Mouse (Mus musculus) embryonic facial prominence, embryonic 14.5 days (tissue): ENCODE data around the gene Col23a1. TPM values are rescaled to one million over a fixed set of nuclear protein-coding genes. Genes with fewer than 3 reads are reported as not detected.

Source experiments
- ATAC-seq: fragments of 200-750 bp; cut with Nextera tagmentation; 2 replicates; pipeline ENCODE4 v1.8.0; 2017; ENCODE audit warnings: low read depth, moderate number of reproducible peaks, moderate TSS enrichment
- DNase-seq: peaks from one replicate; pipeline ENCODE4 v3.0.0-alpha.2; 2015; ENCODE audit warnings: low spot score
- H3K27ac ChIP-seq: fragments of 300-500 bp; sonication (generic); replicated peaks from 2 replicates; pipeline ENCODE4 v1.5.1; 2014; ENCODE audit warnings: low read depth, mild to moderate bottlenecking, low read length, moderate library complexity
- H3K27me3 ChIP-seq: fragments of 300-500 bp; sonication (generic); replicated peaks from 2 replicates; pipeline ENCODE4 v1.6.1; 2014; ENCODE audit warnings: low read length; ENCODE audit not compliant: control insufficient read depth, insufficient read depth
- H3K36me3 ChIP-seq: fragments of 300-500 bp; sonication (generic); 2 replicates; pipeline ENCODE4 v1.6.1; 2014; ENCODE audit warnings: low read length, mixed read lengths; ENCODE audit not compliant: control insufficient read depth, insufficient read depth
- H3K4me1 ChIP-seq: fragments of 300-500 bp; sonication (generic); 2 replicates; pipeline ENCODE4 v1.6.1; 2014; ENCODE audit warnings: antibody characterized with exemption, low read length; ENCODE audit not compliant: control insufficient read depth, insufficient read depth
- H3K4me2 ChIP-seq: fragments of 300-500 bp; sonication (generic); 2 replicates; pipeline ENCODE4 v1.6.1; 2014; ENCODE audit warnings: low read depth, mild to moderate bottlenecking, low read length, moderate library complexity, mixed read lengths
- H3K4me3 ChIP-seq: fragments of 300-500 bp; sonication (generic); 2 replicates; pipeline ENCODE4 v1.5.1; 2014; ENCODE audit warnings: low read depth, mild to moderate bottlenecking, low read length
- H3K9ac ChIP-seq: fragments of 300-500 bp; sonication (generic); 2 replicates; pipeline ENCODE4 v1.6.1; 2014; ENCODE audit warnings: low read depth, mild to moderate bottlenecking, low read length, moderate library complexity, mixed read lengths
- H3K9me3 ChIP-seq: fragments of 300-500 bp; sonication (generic); 2 replicates; pipeline ENCODE4 v1.6.1; 2016; ENCODE audit warnings: low read length; ENCODE audit not compliant: control insufficient read depth
- WGBS: fragments of 180-500 bp; shearing (Covaris S2); extraction: QIAGEN DNeasy Blood & Tissue Kit; methylation state at CpG from one replicate; pipeline ENCODE4 v1.1.7; 2014; 5-methylcytosine and 5-hydroxymethylcytosine counted together
- polyA plus RNA-seq: library from polyadenylated mRNA; unstranded; fragments of >200 nt; fragmentation: Nextera tagmentation; extraction: Ambion mirVana; gene quantifications from 2 replicates; pipeline ENCODE4 v1.2.1, GENCODE M21; 2014

Col23a1 gene
- polyA plus RNA-seq, 1 experiment from 2014 or later: 20.2 TPM

DNA sequence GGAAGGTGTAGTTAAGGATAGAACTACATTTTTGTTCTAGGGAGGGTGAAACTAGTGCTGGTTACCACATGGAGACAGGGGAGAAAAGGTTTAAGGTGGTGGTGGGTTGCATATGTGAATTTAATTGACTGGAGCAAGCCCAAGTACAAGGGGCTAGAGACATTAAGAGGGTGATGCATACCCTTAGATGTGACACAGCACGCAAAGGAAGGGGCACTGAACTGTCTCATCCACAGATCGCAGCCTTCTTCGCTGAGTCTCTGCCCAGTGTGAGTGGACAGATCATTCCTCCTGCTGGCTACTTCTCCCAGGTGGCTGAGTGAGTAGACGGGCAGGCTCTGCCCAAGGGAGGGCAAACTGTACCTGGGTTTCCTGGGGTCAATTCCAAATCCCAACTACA, 303.6 kb downstream of the Col23a1 start:
- no peaks in the 10 kb centered on the region for H3K4me1 ChIP-seq
- no peak overlapping the region for H3K27ac ChIP-seq
- H3K9ac ChIP-seq: no peak overlapping the region
- 92% methylated on average over 4 of the region's 4 CpGs for WGBS
- no peaks in the 10 kb centered on the region for H3K27me3 ChIP-seq
- DNase-seq (no peak), ATAC-seq (no peak)
- no peak overlapping the region for H3K4me2 ChIP-seq
- peaks cover 98% of the 10 kb centered on the region for H3K36me3 ChIP-seq
- no peaks in the 10 kb centered on the region for H3K9me3 ChIP-seq
- no peak overlapping the region for H3K4me3 ChIP-seq

GRCm38 (mm10) chr11:51593849-51594248, 304.1 kb downstream of the Col23a1 start:
- H3K36me3 ChIP-seq: peaks cover 98% of the 10 kb centered on the region
- DNase-seq (no peak), ATAC-seq (no peak)
- 91% methylated on average over 6 of the region's 6 CpGs for WGBS
- H3K27me3 ChIP-seq: no peaks in the 10 kb centered on the region
- no peak overlapping the region for H3K4me3 ChIP-seq
- no peak overlapping the region for H3K9ac ChIP-seq
- no peaks in the 10 kb centered on the region for H3K9me3 ChIP-seq
- H3K4me1 ChIP-seq: no peaks in the 10 kb centered on the region
- H3K4me2 ChIP-seq: no peak overlapping the region
- H3K27ac ChIP-seq: no peak overlapping the region

GRCm38 (mm10) chr11:51594715-51595350, 305.1 kb downstream of the Col23a1 start:
- no peak overlapping the region for H3K27ac ChIP-seq
- 75% methylated on average over 3 of the region's 3 CpGs for WGBS
- no peak overlapping the region for H3K4me2 ChIP-seq
- H3K4me1 ChIP-seq: no peaks in the 10 kb centered on the region
- H3K9me3 ChIP-seq: no peaks in the 10 kb centered on the region
- DNase-seq (no peak), ATAC-seq (no peak)
- peaks cover 98% of the 10 kb centered on the region for H3K36me3 ChIP-seq
- H3K9ac ChIP-seq: no peak overlapping the region
- H3K4me3 ChIP-seq: no peak overlapping the region
- no peaks in the 10 kb centered on the region for H3K27me3 ChIP-seq

- H3K27me3 ChIP-seq: no peaks in the 10 kb centered on the region
- no peak overlapping the region for H3K27ac ChIP-seq
- DNase-seq (no peak), ATAC-seq (no peak)
- H3K9me3 ChIP-seq: no peaks in the 10 kb centered on the region
- no peak overlapping the region for H3K4me3 ChIP-seq
- H3K9ac ChIP-seq: no peak overlapping the region
- H3K4me1 ChIP-seq: no peaks in the 10 kb centered on the region
- 88% methylated on average over 1 of the region's 1 CpGs for WGBS
- peaks cover 98% of the 10 kb centered on the region for H3K36me3 ChIP-seq
- H3K4me2 ChIP-seq: no peak overlapping the region
Measured at GRCm38 (mm10) chr11:51595459-51596083, 305.9 kb downstream of the Col23a1 start.

DNA sequence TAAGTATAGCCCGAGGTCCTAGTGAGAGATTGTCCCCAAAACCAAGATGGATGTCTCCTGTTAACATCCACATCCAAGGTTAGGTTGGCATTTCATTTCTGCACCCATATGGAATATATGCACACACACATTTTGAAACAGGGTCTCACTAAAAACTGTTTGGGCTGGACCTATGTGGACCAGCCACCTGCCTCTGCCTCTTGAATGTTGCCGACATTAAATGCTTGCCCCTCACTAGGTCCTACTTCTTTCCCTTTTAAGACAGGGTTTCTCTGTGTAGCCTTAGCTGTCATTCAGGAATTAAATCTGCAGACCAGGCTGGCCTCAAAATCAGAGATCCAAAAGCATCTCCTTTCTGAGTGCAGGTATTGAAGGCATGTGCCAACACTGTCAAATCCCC, 307.8 kb downstream of the Col23a1 start:
- Histone ChIP-seq H3K4me2 (no peak overlapping the region), H3K9me3 (no peaks in the 10 kb centered on the region), H3K27ac (no peak overlapping the region), H3K36me3 (peaks cover 99% of the 10 kb centered on the region), H3K9ac (no peak overlapping the region), H3K4me3 (no peak overlapping the region), H3K27me3 (no peaks in the 10 kb centered on the region), H3K4me1 (no peaks in the 10 kb centered on the region)
- no peak for ATAC-seq
- DNase-seq: no peak
- 76% methylated on average over 2 of the region's 2 CpGs for WGBS

DNA sequence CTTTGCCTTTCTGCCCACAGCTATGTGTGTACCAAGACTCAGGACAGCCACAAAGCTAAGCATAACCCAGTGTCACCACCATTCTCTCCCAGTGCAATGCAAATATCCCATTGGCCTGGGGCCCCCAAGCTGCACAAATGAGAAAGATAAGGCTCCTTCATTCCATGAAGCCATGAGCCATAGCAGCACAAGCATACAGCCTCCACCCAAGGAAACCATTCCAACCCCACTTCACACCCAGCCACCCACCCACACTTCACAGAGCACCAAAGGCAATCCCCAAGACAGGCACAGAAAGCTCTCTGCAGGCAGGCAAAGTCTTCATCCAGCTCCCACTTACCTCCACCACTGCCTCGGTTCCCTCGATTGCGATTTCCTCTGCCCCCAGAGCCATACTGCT, 312.5 kb downstream of the Col23a1 start:
- H3K4me2 ChIP-seq: no peak overlapping the region
- H3K27me3 ChIP-seq: no peaks in the 10 kb centered on the region
- no peak overlapping the region for H3K9ac ChIP-seq
- DNase-seq (no peak), ATAC-seq (no peak)
- H3K4me3 ChIP-seq: no peak overlapping the region
- no peak overlapping the region for H3K27ac ChIP-seq
- peaks cover 84% of the 10 kb centered on the region for H3K36me3 ChIP-seq
- peaks cover 8% of the 10 kb centered on the region; the same call in 1 of the 2 replicates for H3K4me1 ChIP-seq
- H3K9me3 ChIP-seq: no peaks in the 10 kb centered on the region
- WGBS: 82% methylated on average over 3 of the region's 3 CpGs

GRCm38 (mm10) chr11:51605602-51606446, 316.1 kb downstream of the Col23a1 start:
- DNase-seq (peak; percentile 93), ATAC-seq (peak; percentile 59)
- H3K27me3 ChIP-seq: no peaks in the 10 kb centered on the region
- H3K4me1 ChIP-seq: peaks cover 8% of the 10 kb centered on the region; the same call in 1 of the 2 replicates
- peak overlapping the region; percentile 96 for H3K27ac ChIP-seq
- H3K4me3 ChIP-seq: peak overlapping the region; percentile 96
- H3K9ac ChIP-seq: peak overlapping the region; percentile 100
- no peaks in the 10 kb centered on the region for H3K9me3 ChIP-seq
- peak overlapping the region; percentile 90 for H3K4me2 ChIP-seq
- peaks cover 48% of the 10 kb centered on the region for H3K36me3 ChIP-seq
- 2% methylated on average over 26 of the region's 81 CpGs for WGBS

- Histone ChIP-seq H3K36me3 (peaks cover 41% of the 10 kb centered on the region), H3K27ac (peak within 1 kb of the TSS; percentile 96), H3K4me2 (peak within 1 kb of the TSS; percentile 90), H3K9ac (peak within 1 kb of the TSS; percentile 100), H3K9me3 (no peaks in the 10 kb centered on the region), H3K4me3 (peak within 1 kb of the TSS; percentile 96), H3K27me3 (no peaks in the 10 kb centered on the region), H3K4me1 (peaks cover 8% of the 10 kb centered on the region; the same call in 1 of the 2 replicates)
- peak; percentile 99 for DNase-seq
- ATAC-seq: peak; percentile 96
- under 1% methylated on average over 30 of the region's 91 CpGs for WGBS
Measured at GRCm38 (mm10) chr11:51606447-51607095, 316.9 kb downstream of the Col23a1 start, which contains the start of gene Hnrnpab. Hnrnpab (minus strand) TSS chr11:51606847.
